Comparison of ENCODE assay signal across 17 mouse cellular contexts in genomic region chr17:72939569-72939899, GRCm38 (mm10). TPM values are rescaled to one million over a fixed set of nuclear protein-coding genes. Genes with fewer than 3 reads are reported as not detected.
A peak's percentile ranks its signal among the peaks of the same experiment; 100 is the strongest.
DNase-seq lines count a peak whose midpoint lies in the region; ATAC-seq and TF ChIP-seq lines count a peak whose summit lies in the region.
"Had no signal": no experiment of that assay in that cellular context is flagged by ENCODE, and none has a peak within 500 bp of the region (broad histone marks: within the 10 kb centered on the region; RNA-seq: fewer than 3 reads in every experiment).

No protein-coding gene starts in this region.

- DNase-seq in heart, postnatal 0 days (ENCODE audit: low spot score) = no peak
- no peak for DNase-seq in heart, postnatal 14 days
- DNase-seq in T-cell, adult 2 months (ENCODE audit: low spot score) = peak; percentile 56
- peak; percentile 79 for DNase-seq in thymus, postnatal 14 days
- DNase-seq in layer of hippocampus, postnatal 14 days (ENCODE audit: low spot score in 2 of 2) = no peak
- no peak for DNase-seq in gastrocnemius, postnatal 14 days
- no peak for DNase-seq in retina, embryonic 14.5 days (ENCODE audit: low spot score)
- DNase-seq: adrenal gland, adult 8-10 months; cerebellum, postnatal 14 days; lung, postnatal 4 days; midbrain, embryonic 14.5 days had no signal

- no peaks in the 10 kb centered on the region for H3K27me3 ChIP-seq in heart, postnatal 0 days (ENCODE audit: control insufficient read depth, insufficient read depth, low read length)
- H3K27me3 ChIP-seq: liver, embryonic 15.5 days; neural tube, embryonic 12.5 days had no signal

- peaks cover 57% of the 10 kb centered on the region for H3K36me3 ChIP-seq in heart, postnatal 0 days (replicated peaks; ENCODE audit: control insufficient read depth, insufficient read depth, low read length)
- H3K36me3 ChIP-seq: liver, embryonic 15.5 days had no signal

- H3K27ac ChIP-seq in heart, postnatal 0 days (ENCODE audit: low read depth) = peak overlapping the region; percentile 85; the same call in 1 of the 2 replicates
- H3K27ac ChIP-seq: embryonic facial prominence, embryonic 10.5 days; hindbrain, postnatal 0 days; limb, embryonic 10.5 days; liver, embryonic 15.5 days; neural tube, embryonic 12.5 days had no signal

- TF ChIP-seq EP300 in heart, postnatal 0 days (IDR thresholded peaks at IDR 0.05; ENCODE audit: low read depth) = no peak

- intact Hi-C loops in heart, postnatal 14 days (cut with DNase I) = loop anchor here (2.0 to 5.0 kb wide), 2 partner anchors 21 to 33 kb away; partner anchors contain the start of gene Lbh
- intact Hi-C loops in gastrocnemius, postnatal 14 days (cut with DNase I; ENCODE audit: low total_unique reads) = no loop called here

- 43% methylated on average over 6 of the region's 6 CpGs for WGBS in heart, postnatal 0 days

- no peaks in the 10 kb centered on the region for H3K9me3 ChIP-seq in heart, postnatal 0 days (replicated peaks; ENCODE audit: control insufficient read depth, low read length)
- H3K9me3 ChIP-seq: limb, embryonic 10.5 days; liver, embryonic 15.5 days had no signal

- peaks cover 56% of the 10 kb centered on the region for H3K4me1 ChIP-seq in heart, postnatal 0 days (ENCODE audit: control insufficient read depth, insufficient read depth)

- H3K4me3 ChIP-seq in heart, postnatal 0 days (ENCODE audit: low read depth, low read length) = no peak overlapping the region
- H3K4me3 ChIP-seq: embryonic facial prominence, embryonic 10.5 days; limb, embryonic 10.5 days; liver, embryonic 15.5 days; neural tube, embryonic 12.5 days had no signal

- no peak for ATAC-seq in heart, postnatal 0 days (ENCODE audit: insufficient read depth, low read depth)
- ATAC-seq in inflammation-experienced regulatory T-cells, adult 6 months = peak; percentile 57
- ATAC-seq: hindbrain, postnatal 0 days had no signal

- no peak overlapping the region for H3K4me2 ChIP-seq in heart, postnatal 0 days (ENCODE audit: low read depth, low read length)
- H3K4me2 ChIP-seq: liver, embryonic 15.5 days; neural tube, embryonic 12.5 days had no signal

- no peak overlapping the region for H3K9ac ChIP-seq in heart, postnatal 0 days (replicated peaks; ENCODE audit: low read depth, low read length)
- H3K9ac ChIP-seq: liver, embryonic 15.5 days; neural tube, embryonic 12.5 days had no signal

- TF ChIP-seq CTCF in heart, postnatal 0 days (IDR thresholded peaks at IDR 0.05; ENCODE audit: low read depth) = no peak

RNA-seq across cellular contexts. Expression of gene Lbh, which starts 21.4 kb away (rescaled TPM):
- 453 and 478 TPM in 2 replicates for total RNA-seq in heart, postnatal 0 days (2014; rRNA removed; ENCODE audit: low replicate concordance)
- 28.5 and 31.1 TPM in 2 replicates for polyA plus RNA-seq in heart, postnatal 0 days (2015; fragmentation: Nextera tagmentation; extraction: Ambion mirVana)
- total RNA-seq in heart, postnatal 14 days (2021) = 100 to 1,000 TPM; 318 to 323 TPM
- polyA plus RNA-seq in inflammation-experienced regulatory T-cells, adult 6 months (2017; shearing (Covaris generic)) = 10 to 100 TPM; 21.0 to 45.8 (median 30.0) TPM
- total RNA-seq in layer of hippocampus, postnatal 14 days (2021) = 10 to 100 TPM; 41.2 to 44.2 TPM
- 10 to 100 TPM; 11.6 to 16.6 TPM for total RNA-seq in gastrocnemius, postnatal 14 days (2021)

Comparison
In these comparisons a context has a peak if more than half of its experiments do, and no peak if none do; other contexts are left out.
1. DNase-seq: peak in T-cell, adult 2 months (single experiment) and thymus, postnatal 14 days (single experiment); none in heart, postnatal 0 days (single experiment), heart, postnatal 14 days (0 of 2), layer of hippocampus, postnatal 14 days (0 of 2), gastrocnemius, postnatal 14 days (single experiment) and retina, embryonic 14.5 days (single experiment).
2. RNA of gene Lbh, which starts 21.4 kb away (total RNA-seq): 453 to 478 TPM in heart, postnatal 0 days and 318 to 323 TPM in heart, postnatal 14 days; 41.2 to 44.2 TPM in layer of hippocampus, postnatal 14 days and 11.6 to 16.6 TPM in gastrocnemius, postnatal 14 days; every median in the first group is over 4 times any median in the second.